Mouse (Mus musculus): Measurements from ENCODE around the gene Crim1.

DNA sequence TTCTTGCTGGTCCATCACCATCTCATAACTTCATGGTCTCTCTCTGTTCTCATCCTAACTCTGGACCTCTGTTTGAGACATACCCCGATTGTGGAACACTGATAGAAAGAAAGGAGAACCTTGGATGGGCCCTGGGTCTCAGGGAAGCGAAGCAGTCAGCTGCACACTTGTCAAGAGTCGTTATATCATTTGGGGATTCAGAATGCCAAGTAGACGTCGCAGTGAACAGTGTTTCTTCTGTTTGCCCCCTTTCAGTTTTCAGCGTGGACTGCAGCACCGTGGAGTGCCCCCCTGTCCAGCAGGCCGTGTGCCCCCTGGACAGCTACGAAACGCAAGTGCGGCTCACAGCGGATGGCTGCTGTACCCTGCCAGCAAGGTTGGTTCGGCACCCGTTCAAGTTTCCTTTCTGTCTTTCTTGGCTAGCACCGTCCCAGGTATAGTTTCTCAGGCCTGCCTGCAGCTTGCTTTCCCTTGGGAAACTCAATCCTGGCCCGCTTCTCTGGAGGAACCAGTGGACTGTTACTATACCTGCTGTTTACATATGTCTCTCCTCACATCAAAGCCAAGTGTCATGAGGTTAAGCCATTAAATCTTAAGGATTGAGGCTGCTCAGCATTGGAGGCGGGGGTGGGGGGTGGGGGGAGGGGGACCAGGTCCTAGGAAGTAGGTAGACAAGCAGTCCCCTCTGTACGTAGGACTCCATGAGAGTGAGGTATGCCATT, 81.1 kb downstream of the Crim1 start:
- TF ChIP-seq CTCF (IDR thresholded peaks at IDR 0.05; ENCODE audit: low read depth, low read length) = no peak
- TF ChIP-seq EP300 (IDR thresholded peaks at IDR 0.05; ENCODE audit: insufficient read depth, low read depth, low read length) = no peak
